Mouse (Mus musculus) adrenal gland, postnatal 14 days (tissue): Measurements from ENCODE around the gene Cox20. TPM values are rescaled to one million over a fixed set of nuclear protein-coding genes. Genes with fewer than 3 reads are reported as not detected.

Experiments used
- DNase-seq: peaks from one replicate; pipeline ENCODE4 v3.0.0; 2021; ENCODE audit warnings: mixed read lengths
- total RNA-seq: library from RNA; stranded (reverse); gene quantifications from 2 replicates; pipeline ENCODE4 v1.2.3, GENCODE M21; 2021

The Cox20 gene
- total RNA-seq, 1 experiment from 2014 or later, result 107 TPM

DNA sequence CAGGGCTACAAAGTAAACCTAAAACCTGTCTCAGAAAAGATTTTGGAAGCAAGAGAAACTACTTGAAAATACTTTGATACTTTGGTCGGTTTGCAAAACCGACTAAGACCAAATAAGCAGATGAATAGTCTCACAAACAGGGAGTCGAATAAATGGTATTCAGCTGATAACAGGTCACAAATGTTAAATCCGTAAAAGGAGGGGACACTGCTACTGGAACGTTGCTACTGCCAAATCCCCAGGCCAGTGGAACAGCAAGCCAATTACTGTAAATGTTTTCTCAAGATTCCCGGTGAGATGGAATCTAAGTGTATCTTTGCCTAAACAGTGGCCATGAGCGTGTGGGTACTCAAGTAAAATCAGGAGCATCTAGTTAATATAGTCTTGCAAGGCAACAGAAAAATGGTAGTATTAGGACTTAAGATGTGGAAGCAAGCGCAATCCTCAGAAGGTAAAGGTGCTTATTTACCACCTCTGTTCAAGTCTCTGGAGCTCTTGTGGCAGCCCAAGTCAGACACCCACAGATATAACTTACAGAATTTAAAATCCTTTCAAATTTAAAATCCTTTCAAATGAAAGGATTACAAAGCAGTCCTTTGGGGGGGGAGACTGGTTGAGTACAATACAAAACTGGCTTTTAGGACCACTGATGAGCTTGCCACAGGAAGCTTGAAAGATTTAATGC, 1.2 kb downstream of the Cox20 start:
- no peak for DNase-seq

DNA sequence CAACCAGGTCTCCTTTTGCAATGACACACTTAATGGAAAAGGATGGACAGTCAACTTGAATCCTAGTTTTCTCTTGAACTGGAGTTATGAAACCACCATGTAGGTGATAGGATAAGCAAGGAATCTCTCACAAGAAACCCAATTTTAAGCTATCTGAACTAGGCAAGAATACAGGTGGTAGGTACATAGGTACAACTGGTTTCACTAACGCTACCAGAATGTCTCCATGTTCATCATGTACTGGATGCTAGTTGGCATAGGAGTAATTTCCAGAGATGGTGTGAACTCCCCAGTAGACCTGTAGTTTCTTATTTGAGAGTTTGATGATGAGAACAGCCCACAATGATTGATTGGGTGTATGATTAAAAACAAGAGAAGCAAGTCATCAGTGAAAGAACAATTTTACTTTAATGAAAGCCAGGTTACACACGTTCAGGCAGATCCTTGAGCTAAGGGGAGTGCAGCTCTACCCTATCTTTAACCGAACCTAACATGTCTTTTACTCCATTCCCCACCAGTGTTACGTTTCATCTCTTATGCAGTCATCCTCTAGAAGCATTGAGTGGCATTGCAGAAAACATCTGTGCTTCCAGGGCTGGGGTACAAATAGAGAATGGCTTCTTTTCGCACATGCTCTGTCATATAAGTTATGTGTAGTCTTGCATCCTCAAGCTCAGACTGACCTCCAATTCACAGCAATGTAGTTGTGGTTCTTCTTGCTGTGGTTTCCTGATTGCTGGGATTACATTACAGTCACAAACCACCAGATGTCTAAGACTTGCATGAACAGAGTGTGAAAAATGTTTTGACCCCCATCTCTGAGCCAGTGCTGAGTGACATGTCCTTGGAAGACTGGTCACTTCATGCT, 2.0 kb downstream of the Cox20 start:
- no peak for DNase-seq

DNA sequence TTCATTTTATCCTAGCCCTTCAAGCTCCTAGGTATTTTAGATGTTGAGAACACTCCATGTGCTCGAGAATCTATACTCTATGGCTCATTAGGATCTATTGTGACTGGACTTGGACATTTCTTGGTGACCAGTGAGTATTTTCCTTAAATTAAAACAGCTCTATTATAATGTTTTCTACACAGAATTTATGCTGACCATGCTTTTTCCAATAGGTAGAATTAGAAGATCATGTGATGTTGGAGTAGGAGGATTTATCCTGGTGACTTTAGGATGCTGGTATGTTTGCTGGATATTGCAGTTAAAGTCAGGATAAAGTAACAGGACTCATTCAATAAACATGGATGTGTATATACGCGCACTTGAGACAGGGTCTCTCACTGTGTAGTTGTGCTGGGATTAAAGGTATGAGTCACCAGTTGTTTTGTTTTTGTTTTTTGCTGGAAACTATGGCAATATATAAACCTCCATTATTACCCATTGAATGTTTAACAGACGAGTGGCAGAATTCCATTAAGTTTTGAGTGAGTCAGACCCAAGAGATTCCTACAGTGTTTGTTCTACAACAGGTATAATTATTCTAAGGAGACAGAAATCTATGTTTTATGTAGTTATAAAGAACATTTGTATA, 2.9 kb downstream of the Cox20 start:
- DNase-seq, result no peak

DNA sequence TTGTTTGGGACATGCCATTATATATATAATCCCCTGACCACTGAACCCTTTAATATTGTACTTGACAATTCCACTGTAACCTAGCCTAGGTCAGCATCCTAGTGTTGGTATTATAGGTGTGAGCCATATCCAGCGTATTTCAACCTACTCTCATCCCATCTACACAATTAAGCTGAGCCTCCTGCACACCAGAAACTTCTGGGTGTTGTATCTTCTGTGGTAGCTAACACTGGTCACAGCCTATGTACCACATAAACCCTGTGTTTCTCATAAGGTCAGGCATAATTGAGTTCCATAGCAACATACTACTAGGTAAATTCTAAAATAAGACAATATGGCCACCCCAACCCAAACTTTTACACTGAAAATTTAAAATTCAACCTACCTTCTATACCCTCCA, 4.3 kb downstream of the Cox20 start:
- no peak for DNase-seq

DNA sequence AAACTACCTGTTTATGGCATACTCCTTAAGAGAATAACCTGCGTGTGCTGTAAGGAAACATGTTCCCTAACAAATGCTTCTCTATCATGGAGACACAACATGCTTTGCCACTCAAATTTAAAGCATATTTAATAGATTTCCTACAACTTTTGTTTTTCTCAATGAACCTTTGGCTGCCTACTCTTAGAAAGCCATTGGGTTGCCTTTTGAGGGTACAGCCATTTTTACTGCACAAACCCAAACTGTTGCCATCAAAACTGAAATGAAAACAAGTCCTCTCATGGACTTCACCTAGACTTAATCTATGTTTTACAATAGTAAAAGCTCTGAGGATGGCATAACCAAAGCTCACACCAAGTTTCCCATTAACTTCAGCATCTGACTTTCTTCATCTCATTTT, 5.6 kb downstream of the Cox20 start:
- no peak for DNase-seq

DNA sequence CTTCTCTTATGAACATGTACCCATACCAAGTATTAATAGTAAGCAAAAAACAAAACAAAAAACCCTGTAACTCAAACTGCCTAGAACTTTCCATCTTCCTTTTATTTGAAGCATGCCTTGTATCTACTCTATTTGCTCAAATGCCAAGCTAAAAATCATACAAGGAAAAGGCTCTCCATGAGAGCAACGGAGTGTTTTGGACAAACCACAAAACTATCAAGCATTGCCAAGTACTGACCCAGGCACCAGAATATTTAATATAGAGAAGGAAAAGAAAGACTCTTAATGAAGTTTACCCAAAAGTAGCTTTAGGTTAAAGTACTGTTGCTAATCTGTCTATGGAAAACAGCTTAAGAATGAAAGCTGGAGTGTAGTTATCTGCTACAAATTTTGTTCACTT, 7.4 kb downstream of the Cox20 start:
- no peak for DNase-seq

DNA sequence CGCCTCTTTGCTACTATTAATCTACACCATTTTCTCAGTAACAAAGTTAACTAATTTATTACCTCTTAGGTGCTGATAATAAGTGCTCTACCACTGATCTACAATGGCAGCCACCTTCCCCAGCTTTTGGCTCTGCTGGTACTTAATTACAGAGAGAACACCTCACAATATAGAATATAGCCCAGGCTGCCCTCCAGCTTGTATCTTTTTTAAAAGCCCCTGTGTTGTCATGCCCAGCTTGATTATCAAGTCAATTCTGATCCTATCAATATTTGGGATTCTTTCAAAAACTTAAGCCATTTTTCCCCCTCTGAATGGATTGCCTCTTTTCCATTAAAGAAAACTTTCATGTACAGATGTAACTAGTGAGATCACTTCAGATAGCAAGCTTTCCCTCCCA, 8.0 kb downstream of the Cox20 start:
- no peak for DNase-seq

DNA sequence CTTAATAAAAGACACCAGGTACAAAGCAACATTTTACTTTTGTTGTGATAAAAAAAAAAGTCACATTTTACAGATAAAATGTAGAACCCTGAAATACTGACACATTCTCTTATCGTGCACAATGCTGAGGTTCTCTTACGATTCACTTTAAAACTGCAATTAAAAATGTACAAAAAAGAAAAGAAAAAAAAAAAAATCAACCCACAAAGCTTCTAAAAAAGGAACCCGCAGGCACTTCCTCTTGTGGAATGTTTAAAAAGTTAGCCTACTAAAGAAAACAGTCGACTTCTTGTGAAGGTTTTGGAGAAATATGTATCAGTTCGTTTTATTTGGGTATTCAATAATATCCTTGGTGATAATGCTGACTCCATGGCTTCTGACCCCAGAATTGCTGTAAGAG, 10.1 kb downstream of the Cox20 start:
- no peak for DNase-seq

DNA sequence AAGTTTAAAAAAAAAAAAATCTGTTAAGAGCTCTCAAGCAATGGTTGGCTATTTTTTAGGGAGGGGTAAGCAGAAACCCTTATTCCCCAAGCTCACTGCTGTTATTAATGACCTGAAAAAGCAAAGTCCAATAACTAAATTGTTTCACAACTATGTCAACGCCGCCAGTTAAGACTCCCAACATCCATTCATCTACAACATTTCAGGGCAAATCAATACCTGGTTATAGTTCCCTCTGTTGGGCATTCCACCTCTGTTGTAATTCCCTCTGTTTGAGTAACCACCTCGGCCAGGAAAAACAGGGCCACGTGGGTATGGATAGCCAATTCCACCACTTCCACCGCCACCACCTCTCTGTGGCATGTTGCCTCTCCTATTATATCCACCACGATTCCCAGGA, 11.0 kb downstream of the Cox20 start:
- DNase-seq, result peak; percentile 34

DNA sequence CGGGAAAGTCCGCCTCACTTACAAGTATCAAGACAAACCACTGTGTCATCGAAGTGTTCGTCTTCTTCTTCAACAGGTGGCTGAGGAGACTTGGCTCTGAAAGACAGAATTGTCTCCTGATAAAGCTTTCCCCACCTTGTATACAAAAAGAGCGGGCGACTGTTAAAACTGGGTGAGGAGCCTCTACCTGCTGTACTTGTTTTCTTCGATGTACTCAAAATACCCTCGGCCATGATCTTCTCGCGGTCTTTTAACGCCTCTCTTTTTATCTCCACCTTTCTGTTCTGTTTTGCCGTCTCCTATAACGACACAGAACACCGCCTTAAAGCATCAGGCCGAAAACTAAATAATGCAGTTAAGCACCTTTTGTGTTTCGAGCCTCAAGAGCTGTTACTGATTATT, 16.9 kb downstream of the Cox20 start:
- no peak for DNase-seq

DNA sequence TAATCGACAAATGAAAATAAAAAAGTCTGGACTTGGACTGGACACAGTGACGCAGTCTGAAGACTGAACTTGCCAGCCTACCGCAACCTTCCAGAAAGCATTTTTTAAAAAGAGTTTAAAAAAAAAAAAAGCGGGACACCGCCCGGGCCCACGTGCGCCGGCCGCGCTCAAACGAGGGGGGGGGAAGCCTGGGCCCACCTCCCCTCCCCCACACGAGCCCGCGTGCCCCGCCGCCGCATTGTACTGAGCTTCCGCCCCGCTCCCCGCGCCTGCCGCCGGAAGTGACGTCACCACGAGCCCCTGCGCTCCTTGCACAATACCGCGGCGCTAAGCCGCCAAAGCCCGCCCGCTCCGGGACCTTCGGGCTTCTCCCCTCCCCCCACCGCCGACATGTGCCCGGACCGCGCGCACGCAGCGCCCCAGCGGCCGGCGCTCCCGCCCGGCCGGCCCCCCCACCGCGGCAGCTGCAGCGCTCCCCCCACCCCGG, 17.4 kb downstream of the Cox20 start:
- DNase-seq, result peak; percentile 98

DNA sequence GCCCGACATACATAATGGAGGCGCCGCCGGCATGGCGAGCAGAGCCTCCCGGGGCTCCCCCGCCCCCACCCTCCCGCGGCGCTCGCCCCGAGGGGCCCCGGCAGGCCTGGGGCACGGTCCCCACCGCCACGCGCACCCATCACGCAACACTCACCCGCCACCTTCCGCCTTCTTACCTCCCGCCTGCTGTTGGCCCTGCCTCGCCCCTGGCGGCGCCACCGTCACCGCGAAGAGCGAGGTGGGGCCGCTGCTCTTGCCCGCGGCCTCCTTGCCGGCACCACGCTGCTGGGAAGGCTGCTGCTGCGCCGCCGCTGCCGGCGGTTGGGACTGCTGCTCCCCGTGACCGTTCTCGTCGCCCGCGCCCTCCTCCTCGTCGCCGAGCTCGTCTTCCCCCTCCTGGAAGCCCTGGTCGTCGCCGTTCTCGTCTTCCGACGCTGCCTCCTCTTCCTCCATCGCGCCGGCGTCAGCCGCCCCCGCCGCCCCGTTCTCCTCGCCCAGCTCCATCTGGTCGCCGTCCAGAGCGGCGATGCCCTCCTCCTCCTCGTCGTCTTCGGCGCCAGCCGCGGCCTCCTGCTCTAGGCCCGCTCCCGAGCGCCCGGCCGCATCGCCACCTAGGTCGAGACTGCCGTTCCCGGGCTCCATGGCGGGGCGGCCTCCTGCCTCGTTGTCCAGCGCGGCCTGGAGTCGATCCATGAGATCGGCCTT, 18.0 kb downstream of the Cox20 start:
- no peak for DNase-seq

DNA sequence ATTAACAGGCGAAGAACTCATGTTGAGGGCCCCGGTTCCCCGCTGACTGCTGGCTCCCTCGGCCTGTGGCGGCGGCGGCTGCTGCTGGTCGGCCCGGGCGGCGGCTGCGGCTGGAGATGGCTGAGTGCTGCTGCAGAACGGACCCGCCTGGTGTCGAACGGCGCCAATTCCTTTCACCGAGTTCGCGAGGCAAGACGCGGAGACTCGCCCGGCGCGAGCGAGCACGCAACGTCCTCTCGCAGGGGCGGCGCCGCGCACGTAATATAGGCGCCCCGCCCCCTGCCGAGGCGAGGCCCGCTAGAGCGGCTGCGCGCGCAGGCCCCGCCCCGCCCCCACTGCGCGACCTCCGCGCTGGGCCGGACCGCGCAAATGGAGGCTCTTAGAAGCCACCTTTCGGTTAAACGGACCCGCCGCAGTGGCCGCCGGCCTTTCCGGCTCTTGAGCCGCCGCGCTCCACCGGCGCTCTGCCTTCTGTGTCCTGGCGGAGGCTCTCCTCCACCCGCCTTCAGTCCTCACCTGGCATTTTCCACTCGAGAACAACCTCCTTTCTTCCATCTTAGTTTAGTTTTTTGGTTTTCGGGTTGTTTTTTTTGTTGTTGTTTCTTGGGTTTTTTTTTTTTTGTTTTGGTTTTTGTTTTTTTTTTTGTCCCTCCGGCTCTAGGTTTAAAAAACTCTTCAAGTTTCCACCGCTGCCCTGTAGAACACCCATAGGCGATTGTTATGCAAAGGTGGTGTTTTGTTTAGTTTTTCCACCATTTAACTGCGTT, 18.8 kb downstream of the Cox20 start, which contains the start of gene Hnrnpu:
Gene Hnrnpu (minus strand): TSS at position 247 of the 767 bp plus-strand sequence.
- peak; percentile 98 for DNase-seq

DNA sequence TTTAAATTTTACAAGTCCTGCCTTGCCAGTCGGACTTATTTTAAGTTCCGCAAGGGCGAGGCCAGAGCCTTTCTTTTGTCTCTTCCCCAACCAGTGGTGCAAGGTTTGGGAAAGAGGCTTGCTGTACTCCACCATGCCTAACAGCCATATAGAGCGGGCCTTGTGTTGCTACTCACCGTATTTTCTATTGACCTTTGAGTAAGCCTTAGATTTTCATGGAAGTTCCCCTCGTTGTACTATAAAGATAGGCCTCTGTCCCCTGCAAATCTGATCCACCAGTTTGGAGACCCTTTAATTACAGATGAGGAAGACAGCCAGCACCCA, 19.4 kb downstream of the Cox20 start:
- peak; percentile 33 for DNase-seq

DNA sequence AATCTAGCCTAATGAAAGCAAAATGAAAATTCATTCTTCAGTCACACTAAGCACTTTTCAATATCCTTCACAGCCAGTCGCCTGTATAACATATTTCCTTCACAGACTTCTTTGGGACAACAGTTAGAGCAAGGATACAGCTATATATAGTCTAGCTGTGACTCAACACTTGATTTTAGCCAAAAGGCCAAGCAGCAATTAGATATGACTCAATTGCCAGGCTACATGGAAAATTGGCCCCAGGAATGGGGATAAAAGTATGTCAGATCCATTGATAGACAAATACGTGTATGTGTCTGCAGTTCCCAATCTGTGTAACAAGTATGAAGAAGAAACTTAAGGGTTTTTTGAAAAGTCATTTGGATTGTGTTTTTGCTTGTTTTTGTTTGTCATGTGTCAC, 21.3 kb downstream of the Cox20 start:
- DNase-seq, result no peak

DNA sequence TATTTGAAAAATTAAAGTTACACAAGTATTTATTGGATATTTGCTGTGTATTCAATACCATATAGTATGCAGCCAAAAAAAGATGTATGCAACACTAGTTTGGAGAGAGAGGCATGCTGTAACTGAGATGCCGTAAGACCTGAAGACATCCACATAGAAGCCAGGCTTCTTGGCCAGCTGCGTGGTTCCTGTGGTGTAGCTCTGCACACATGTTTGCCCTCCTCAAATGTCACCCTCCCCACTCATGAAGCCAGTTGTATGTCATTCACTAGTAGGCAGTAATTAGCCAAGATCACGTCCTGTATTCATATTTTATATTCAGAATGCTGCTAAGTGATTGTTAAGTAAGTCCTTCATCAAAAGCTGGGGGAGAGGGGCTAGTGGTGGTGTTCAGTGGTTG, 22.5 kb downstream of the Cox20 start:
- DNase-seq, result no peak

DNA sequence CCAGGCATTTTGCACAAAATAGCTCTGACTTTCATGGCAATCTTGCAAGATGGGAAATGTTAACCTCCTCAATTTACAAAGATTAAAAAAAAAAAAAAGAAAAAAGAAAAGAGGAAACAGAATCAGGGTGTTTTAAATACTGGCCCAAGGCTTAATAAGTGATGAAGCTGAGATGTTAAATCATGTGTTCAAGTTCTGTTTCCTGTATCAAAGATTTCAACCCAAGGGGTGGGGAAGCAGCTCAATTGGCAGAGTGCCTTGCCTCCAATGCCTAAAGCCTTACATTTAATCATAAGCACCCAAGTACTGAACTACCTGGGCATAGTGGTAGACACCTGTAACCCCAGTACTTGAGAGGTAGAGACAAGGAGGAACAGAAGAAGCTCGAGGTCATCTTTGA, 23.1 kb downstream of the Cox20 start:
- DNase-seq, result no peak

DNA sequence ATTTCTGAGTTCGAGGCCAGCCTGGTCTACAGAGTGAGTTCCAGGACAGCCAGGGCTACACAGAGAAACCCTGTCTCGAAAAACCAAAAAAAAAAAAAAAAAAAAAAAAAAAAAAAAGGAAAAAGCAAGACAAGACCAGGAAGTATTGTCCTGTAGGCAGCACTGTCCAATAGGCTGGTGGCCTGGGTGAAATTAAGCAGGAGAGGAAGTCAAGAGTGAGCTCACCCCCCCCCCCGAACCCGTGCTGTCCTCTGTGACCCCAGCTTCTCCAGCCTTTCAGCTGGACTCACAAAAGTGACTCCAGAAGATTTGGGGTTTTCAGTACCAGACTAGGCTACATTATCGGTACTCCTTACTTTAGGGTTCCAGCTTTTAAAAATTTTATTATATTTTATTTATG, 23.7 kb downstream of the Cox20 start:
- no peak for DNase-seq

DNA sequence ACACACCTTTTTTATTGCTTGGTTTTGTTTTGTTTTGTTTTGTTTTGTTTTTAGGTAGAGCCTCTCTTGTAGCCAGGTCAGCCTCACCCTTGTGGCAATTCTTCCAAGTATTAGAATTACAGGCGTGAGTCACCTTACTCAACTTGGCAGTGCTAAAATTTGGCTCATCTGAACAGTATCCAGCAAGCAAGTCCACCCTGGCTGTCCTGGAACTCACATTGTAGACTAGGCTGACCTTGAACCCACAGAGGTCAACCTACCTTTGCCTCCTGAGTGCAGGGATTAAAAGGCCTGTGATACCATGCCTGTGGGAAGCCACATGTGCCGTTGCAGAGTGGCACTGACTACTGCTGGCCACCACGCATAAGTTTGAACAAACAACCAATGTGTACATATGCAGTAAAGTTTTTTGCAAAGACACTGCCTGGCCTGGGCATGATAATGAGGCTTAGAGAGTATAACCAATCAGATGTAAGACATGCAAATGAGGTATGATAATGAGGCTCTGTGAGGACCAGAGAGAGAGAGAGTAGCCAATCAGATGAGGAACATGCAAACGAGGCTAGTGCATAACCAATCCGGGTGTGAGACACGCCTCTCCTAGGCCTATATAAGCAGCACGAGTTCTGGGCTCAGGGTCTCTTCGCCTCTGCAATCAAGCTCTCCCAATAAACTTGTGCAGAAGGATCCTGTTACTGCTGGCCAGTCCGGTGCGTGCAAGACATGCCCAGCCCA, 25.3 kb downstream of the Cox20 start:
- DNase-seq, result peak; percentile 30

DNA sequence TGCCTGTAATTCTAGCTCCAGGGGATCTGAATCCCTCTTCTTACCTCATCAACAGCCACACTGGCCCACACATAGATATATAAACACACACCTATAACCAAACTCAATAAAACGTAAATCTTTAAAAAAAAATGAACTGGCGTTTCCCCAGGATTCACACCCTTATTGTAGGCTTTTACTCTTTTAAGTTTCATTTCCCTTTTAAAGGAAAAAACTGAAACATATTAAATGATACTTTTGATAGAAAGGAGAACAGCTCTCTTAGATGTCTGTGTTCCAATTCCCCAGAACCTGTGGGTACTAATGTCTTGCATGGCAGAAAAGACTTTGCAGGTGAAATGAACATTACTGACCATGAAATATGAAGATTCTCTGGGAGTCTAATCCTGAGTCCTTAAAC, 31.9 kb downstream of the Cox20 start:
- DNase-seq, result no peak

DNA sequence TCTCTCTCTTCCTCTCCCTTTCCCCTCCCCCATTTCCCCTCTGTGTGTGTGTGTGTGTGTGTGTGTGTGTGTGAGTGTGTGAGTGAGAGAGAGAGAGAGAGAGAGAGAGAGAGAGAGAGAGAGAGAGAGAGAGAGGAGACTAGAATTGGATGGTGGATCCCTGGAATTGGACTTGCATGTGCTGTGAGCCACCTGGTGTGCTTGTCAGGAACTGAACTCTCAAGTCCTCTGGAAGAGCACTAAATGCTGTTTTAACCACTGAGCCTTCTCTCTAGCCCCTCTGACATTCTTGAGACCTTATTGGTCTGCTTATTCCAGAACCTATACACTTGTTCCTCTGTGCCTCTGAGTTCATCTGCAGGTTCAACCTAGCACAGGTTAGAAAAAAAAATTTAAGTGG, 32.7 kb downstream of the Cox20 start:
- no peak for DNase-seq
